Mouse (Mus musculus): Measurements from ENCODE around the gene D630036H23Rik. TPM values are rescaled to one million over a fixed set of nuclear protein-coding genes. Genes with fewer than 3 reads are reported as not detected.

The D630036H23Rik gene
- polyA plus RNA-seq, 1 experiment from 2014 or later: 2.0 TPM

DNA sequence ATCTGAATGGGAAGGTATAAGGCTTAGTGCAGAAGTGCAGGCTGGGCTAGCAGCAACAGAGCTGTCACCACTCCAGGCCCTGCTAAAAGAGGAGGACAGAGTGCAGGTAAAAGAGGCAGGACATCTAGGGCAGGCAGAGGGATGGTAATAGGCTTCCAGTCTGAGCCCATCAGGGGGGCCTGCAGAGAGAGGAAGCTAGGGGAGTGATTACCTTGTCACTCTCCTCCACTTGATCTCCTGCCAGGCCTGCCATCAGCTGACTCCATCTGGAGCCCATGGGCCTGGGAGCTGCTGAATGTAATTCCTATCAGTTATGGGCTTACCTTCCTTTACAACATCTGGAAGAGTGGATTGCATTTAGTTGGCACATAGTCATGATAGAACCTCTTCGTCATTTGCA is 49.3 kb downstream of the D630036H23Rik start:
- Histone ChIP-seq H3K4me1 (ENCODE audit: control insufficient read depth, insufficient read depth, low read length) (no peaks in the 10 kb centered on the region), H3K36me3 (ENCODE audit: control insufficient read depth, insufficient read depth, low read length) (no peaks in the 10 kb centered on the region), H3K9me3 (ENCODE audit: control insufficient read depth, low read length) (no peaks in the 10 kb centered on the region), H3K4me2 (ENCODE audit: low read depth, severe bottlenecking) (no peak overlapping the region), H3K27ac (replicated peaks; ENCODE audit: low read depth, low read length) (no peak overlapping the region), H3K27me3 (ENCODE audit: control insufficient read depth, insufficient read depth, low read length) (no peaks in the 10 kb centered on the region), H3K9ac (ENCODE audit: low read length) (no peak overlapping the region), H3K4me3 (ENCODE audit: low read depth, low read length) (no peak overlapping the region)
- ATAC-seq (ENCODE audit: insufficient number of reproducible peaks, low FRiP score, low TSS enrichment, low read depth): no peak
- DNase-seq (ENCODE audit: low spot score): no peak
- WGBS: 92% methylated on average over 1 of the region's 1 CpGs

Other genes with a start within 250 kb of the D630036H23Rik start
- gene Ankmy2, start 225.1 kb downstream of the D630036H23Rik start, polyA plus RNA-seq (2014; fragmentation: Nextera tagmentation; extraction: Ambion mirVana): 28.1 and 28.5 TPM in 2 replicates
- 312 and 328 TPM in 2 replicates for gene Bzw2, start 224.1 kb downstream of the D630036H23Rik start, polyA plus RNA-seq (2014; fragmentation: Nextera tagmentation; extraction: Ambion mirVana)
- not detected in 2 replicates for gene Lrrc72, start 128.8 kb downstream of the D630036H23Rik start, polyA plus RNA-seq (2014; fragmentation: Nextera tagmentation; extraction: Ambion mirVana)
- 22.6 and 31.0 TPM in 2 replicates for gene Sostdc1, start 68.0 kb downstream of the D630036H23Rik start, polyA plus RNA-seq (2014; fragmentation: Nextera tagmentation; extraction: Ambion mirVana)
- 5.1 and 5.5 TPM in 2 replicates for gene Ispd, start 731 bp downstream of the D630036H23Rik start, polyA plus RNA-seq (2014; fragmentation: Nextera tagmentation; extraction: Ambion mirVana)

All from limb, embryonic 11.5 days (tissue).